Mouse (Mus musculus) CH12.LX (cell line): ENCODE results near the gene Trim15.

Experiments used
- CHD1 ChIP-seq: IDR thresholded peaks from 2 replicates; pipeline ENCODE4 v1.6.1; 2012; ENCODE audit warnings: low read depth, low read length, improper control_type of control experiment, inconsistent platforms
- CTCF ChIP-seq, 2 experiments: IDR thresholded peaks in 1 of 2; conservative IDR thresholded peaks in 1 of 2; 2 replicates each; pipeline ENCODE4 v1.5.1; 2011 to 2012; ENCODE audit warnings: low read depth in 2 of 2, low read length in 2 of 2, improper control_type of control experiment in 1 of 2, inconsistent platforms in 1 of 2, mild to moderate bottlenecking in 1 of 2, moderate library complexity in 1 of 2
- GABPA ChIP-seq: IDR thresholded peaks from 2 replicates; pipeline ENCODE4 v1.6.1; 2012; ENCODE audit warnings: low read depth, low read length, improper control_type of control experiment, inconsistent platforms; ENCODE audit not compliant: insufficient replicate concordance
- MAX ChIP-seq: IDR thresholded peaks from 2 replicates; pipeline ENCODE4 v1.6.1; 2011; ENCODE audit warnings: low read length, improper control_type of control experiment
- POLR2A ChIP-seq: IDR thresholded peaks from 2 replicates; pipeline ENCODE4 v1.6.1; 2011; ENCODE audit warnings: low read depth, mild to moderate bottlenecking, improper control_type of control experiment, low read length
- RAD21 ChIP-seq: IDR thresholded peaks from 2 replicates; pipeline ENCODE4 v1.6.1; 2011; ENCODE audit warnings: low read depth, mild to moderate bottlenecking, low read length, improper control_type of control experiment, moderate library complexity
- UBTF ChIP-seq: IDR thresholded peaks from 2 replicates; pipeline ENCODE4 v1.6.1; 2012; ENCODE audit warnings: low read depth, mild to moderate bottlenecking, inconsistent platforms, low read length, improper control_type of control experiment, moderate library complexity
- USF1 ChIP-seq: IDR thresholded peaks from 2 replicates; pipeline ENCODE4 v1.6.1; 2014; ENCODE audit warnings: low read depth, mild to moderate bottlenecking, inconsistent platforms, low read length, improper control_type of control experiment
- ZC3H11A ChIP-seq: IDR thresholded peaks from 2 replicates; pipeline ENCODE4 v1.6.1; 2012; ENCODE audit warnings: low read depth, mild to moderate bottlenecking, inconsistent platforms, low read length, improper control_type of control experiment
- ZNF384 ChIP-seq: IDR thresholded peaks from 2 replicates; pipeline ENCODE4 v1.6.1; 2012; ENCODE audit warnings: low read depth, low read length, improper control_type of control experiment, inconsistent platforms

DNA sequence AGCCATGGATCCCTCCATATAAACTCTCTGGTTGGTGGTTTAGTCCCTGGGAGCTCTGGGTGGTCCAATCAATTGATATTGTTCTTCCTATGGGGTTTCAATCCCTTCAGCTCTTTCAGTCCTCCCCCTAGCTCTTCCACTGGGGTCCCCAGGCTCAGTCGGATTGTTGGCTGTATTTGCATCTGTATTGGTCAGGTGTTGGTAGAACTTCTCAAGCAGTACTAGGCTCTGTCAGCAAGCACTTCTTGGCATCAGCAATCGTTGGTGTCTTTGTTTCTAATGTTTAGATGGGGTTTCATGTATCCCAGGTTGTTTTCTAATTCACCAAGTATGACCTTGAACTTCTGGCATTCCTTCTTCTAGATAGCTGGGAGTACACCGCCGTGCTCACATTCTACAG is 34.3 kb downstream of the Trim15 start:
- TF ChIP-seq ZC3H11A: no peak
- TF ChIP-seq USF1: no peak
- TF ChIP-seq MAX: no peak
- TF ChIP-seq RAD21: no peak
- TF ChIP-seq POLR2A: no peak
- TF ChIP-seq CTCF (conservative IDR thresholded peaks at IDR 0.05 in 1 of 2, IDR thresholded peaks at IDR 0.05 in 1 of 2; ENCODE audit: low read depth in 2 of 2, low read length in 2 of 2): no peak
- no peak for TF ChIP-seq GABPA
- no peak for TF ChIP-seq ZNF384
- no peak for TF ChIP-seq CHD1
- TF ChIP-seq UBTF: no peak
